Comparison of ENCODE assay signal across 35 mouse cellular contexts in genomic region chr6:90816551-90816950, GRCm38 (mm10).
A peak's percentile ranks its signal among the peaks of the same experiment; 100 is the strongest.
DNase-seq lines count a peak whose midpoint lies in the region; ATAC-seq lines count a peak whose summit lies in the region.
"Had no signal": no experiment of that assay in that cellular context is flagged by ENCODE, and none has a peak within 500 bp of the region (broad histone marks: within the 10 kb centered on the region; RNA-seq: fewer than 3 reads in every experiment).

No protein-coding gene starts in this region.

- no peak overlapping the region for H3K4me2 ChIP-seq in heart, embryonic 12.5 days
- H3K4me2 ChIP-seq: heart, embryonic 13.5 days; hindbrain, embryonic 12.5 days; intestine, embryonic 15.5 days; limb, embryonic 15.5 days; liver, embryonic 13.5 days; neural tube, embryonic 12.5 days had no signal

- no peak for DNase-seq in heart, postnatal 36 days
- peak; percentile 5 for DNase-seq in MEL-GATA-1-ER (ENCODE audit: extremely low read depth, low read depth)
- DNase-seq in cerebellum, adult 8-10 months = peak; percentile 43
- peak; percentile 50 to 64 for DNase-seq in cerebellum, postnatal 25 days
- no peak for DNase-seq in embryo, embryonic 11 days
- DNase-seq in left cerebral cortex, adult 18-20 months (ENCODE audit: low spot score in 2 of 2) = no peak
- no peak for DNase-seq in B cell, adult 2 months
- DNase-seq: adrenal gland, adult 8-10 months; heart, adult 2 months; heart, postnatal 14 days; kidney, adult 2 months; kidney, postnatal 4 days; liver, embryonic 13.5 days; lung, adult 18-20 months; lung, postnatal 10 days; right cerebral cortex, adult 18-20 months; right cerebral cortex, postnatal 4 days; thymus, adult 18-20 months; thymus, postnatal 36 days had no signal

- no peaks in the 10 kb centered on the region for H3K36me3 ChIP-seq in heart, embryonic 12.5 days
- H3K36me3 ChIP-seq: heart, embryonic 13.5 days; hindbrain, embryonic 12.5 days; intestine, embryonic 15.5 days; limb, embryonic 10.5 days; limb, embryonic 15.5 days; liver, embryonic 13.5 days; midbrain, embryonic 10.5 days; neural tube, embryonic 12.5 days had no signal

- H3K4me1 ChIP-seq in heart, embryonic 12.5 days (replicated peaks) = peaks cover 54% of the 10 kb centered on the region
- H3K4me1 ChIP-seq: intestine, embryonic 15.5 days; limb, embryonic 15.5 days; liver, embryonic 13.5 days; neural tube, embryonic 12.5 days had no signal

- no peak overlapping the region for H3K4me3 ChIP-seq in heart, embryonic 12.5 days
- H3K4me3 ChIP-seq: erythroblast, embryonic 14.5 days; heart, adult 2 months; heart, embryonic 13.5 days; hindbrain, embryonic 12.5 days; intestine, embryonic 15.5 days; limb, embryonic 10.5 days; limb, embryonic 15.5 days; liver, embryonic 13.5 days; midbrain, embryonic 10.5 days; myocyte; neural tube, embryonic 12.5 days had no signal

- no peaks in the 10 kb centered on the region for H3K9me3 ChIP-seq in heart, embryonic 12.5 days (replicated peaks)
- H3K9me3 ChIP-seq: heart, embryonic 13.5 days; hindbrain, embryonic 12.5 days; intestine, embryonic 15.5 days; limb, embryonic 10.5 days; limb, embryonic 15.5 days; liver, embryonic 13.5 days; midbrain, embryonic 10.5 days; neural tube, embryonic 12.5 days had no signal

- 0 out of 2 replicates have a peak overlapping the region, but pooled peaks have one; percentile 21 for H3K27ac ChIP-seq in heart, embryonic 12.5 days (ENCODE audit: poor library complexity, severe bottlenecking)
- H3K27ac ChIP-seq: heart, adult 2 months; heart, embryonic 13.5 days; hindbrain, embryonic 12.5 days; hindbrain, postnatal 0 days; intestine, embryonic 15.5 days; kidney, postnatal 0 days; limb, embryonic 10.5 days; limb, embryonic 15.5 days; liver, embryonic 13.5 days; macrophage; midbrain, embryonic 10.5 days; neural tube, embryonic 12.5 days had no signal

- H3K27me3 ChIP-seq in heart, embryonic 12.5 days (replicated peaks) = no peaks in the 10 kb centered on the region
- H3K27me3 ChIP-seq: hindbrain, embryonic 12.5 days; intestine, embryonic 15.5 days; limb, embryonic 15.5 days; neural tube, embryonic 12.5 days had no signal

- intact Hi-C loops in heart, postnatal 36 days (cut with DNase I) = loop anchor here (10.0 kb wide), 1 partner anchor 162 kb away; no protein-coding TSS in a partner anchor

- ATAC-seq in heart, embryonic 12.5 days (ENCODE audit: insufficient number of reproducible peaks, low FRiP score) = no peak
- ATAC-seq: activated CD4-positive, CD25-positive, alpha-beta regulatory T cell, adult 4 months; CD4-positive, CD25-positive, alpha-beta regulatory T cell, adult 4 months; forebrain, embryonic 16.5 days; hindbrain, postnatal 0 days; intestine, embryonic 15.5 days had no signal

- WGBS in heart, embryonic 12.5 days = 55% methylated on average over 3 of the region's 3 CpGs

- no peak overlapping the region for H3K9ac ChIP-seq in heart, embryonic 12.5 days
- H3K9ac ChIP-seq: heart, embryonic 13.5 days; hindbrain, embryonic 12.5 days; intestine, embryonic 15.5 days; limb, embryonic 15.5 days; liver, embryonic 13.5 days; neural tube, embryonic 12.5 days had no signal

Comparison
In these comparisons a context has a peak if more than half of its experiments do, and no peak if none do; other contexts are left out.
1. DNase-seq: peak in MEL-GATA-1-ER (single experiment), cerebellum, adult 8-10 months (single experiment) and cerebellum, postnatal 25 days (2 of 2); none in heart, postnatal 36 days (0 of 2), embryo, embryonic 11 days (single experiment), left cerebral cortex, adult 18-20 months (0 of 2) and B cell, adult 2 months (0 of 2).